Mouse (Mus musculus) left cerebral cortex, postnatal 25 days (tissue): Measurements from ENCODE around the gene Defb26. TPM values are rescaled to one million over a fixed set of nuclear protein-coding genes. Genes with fewer than 3 reads are reported as not detected.

ENCODE experiments used
- DNase-seq, 2 experiments: peaks; one replicate each; pipeline ENCODE4 v3.0.0; 2022; ENCODE audit warnings: low spot score in 2 of 2, mixed read lengths in 1 of 2
- intact Hi-C: fragments of 180-260 bp; cut with DNase I; formaldehyde crosslinking; loops from one replicate; pipeline ENCODE4 v1.15.1; 2025
- total RNA-seq, 2 experiments: library from RNA; stranded (reverse); gene quantifications; 2 replicates each; pipeline ENCODE4 v1.2.3; 2021

The Defb26 gene
- total RNA-seq, 2 experiments from 2014 or later: not detected

- intact Hi-C loops: no loop called here
- DNase-seq: no peak
Measured at GRCm38 (mm10) chr2:152476763-152477162, 34.7 kb downstream of the Defb26 start, which contains the start of gene Defb20. Defb20 (plus strand) TSS chr2:152477063.

- intact Hi-C loops: loop anchor here (1.0 kb wide), 1 partner anchor 72 kb away; no protein-coding TSS in a partner anchor
- no peak for DNase-seq
Measured at GRCm38 (mm10) chr2:152472434-152472833, 39.1 kb downstream of the Defb26 start.

- DNase-seq: peak; percentile 63 to 65
- intact Hi-C loops: no loop called here
Measured at GRCm38 (mm10) chr2:152470973-152471372, 40.5 kb downstream of the Defb26 start.

GRCm38 (mm10) chr2:152464570-152465150 lies 46.8 kb downstream of the Defb26 start, which contains the start of gene Defb23:
Defb23 (minus strand) TSS chr2:152464620.
- intact Hi-C loops: no loop called here
- no peak for DNase-seq

- no peak for DNase-seq
- intact Hi-C loops: no loop called here
Measured at GRCm38 (mm10) chr2:152459241-152459640, 52.3 kb downstream of the Defb26 start.

Other genes starting within 250 kb of the Defb26 start
- gene Tbc1d20, start 217.9 kb downstream of the Defb26 start, total RNA-seq: 10 to 100 TPM; 56.0 to 57.0 TPM
- gene Rbck1, start 179.0 kb downstream of the Defb26 start, total RNA-seq: 100 to 1,000 TPM; 101 to 117 TPM
- under 1 TPM; 0.66 to 0.76 TPM for gene Trib3, start 167.7 kb downstream of the Defb26 start, total RNA-seq
- gene Nrsn2, start 135.1 kb downstream of the Defb26 start, total RNA-seq: 10 to 100 TPM; 73.5 to 90.0 TPM
- gene Sox12, start 113.6 kb downstream of the Defb26 start, total RNA-seq: 10 to 100 TPM; 14.0 to 15.6 TPM
- 1 to 10 TPM; 9.5 to 9.9 TPM for gene Zcchc3, start 96.7 kb downstream of the Defb26 start, total RNA-seq
- gene 6820408C15Rik, start 96.1 kb downstream of the Defb26 start, total RNA-seq: 1 to 10 TPM; 2.1 to 2.2 TPM
- gene Defb23, start 47.1 kb downstream of the Defb26 start, total RNA-seq: not detected
- not detected for gene Defb20, start 34.6 kb downstream of the Defb26 start, total RNA-seq
- not detected for gene Defb22, start 21.6 kb downstream of the Defb26 start, total RNA-seq
- not detected for gene Defb28, start 6.6 kb upstream of the Defb26 start, total RNA-seq
- not detected for gene Defb29, start 28.4 kb upstream of the Defb26 start, total RNA-seq
- gene Gm17416, start 57.6 kb upstream of the Defb26 start, total RNA-seq: not detected
- gene Defb21, start 61.1 kb upstream of the Defb26 start, total RNA-seq: not detected
- not detected for gene Defb19, start 68.6 kb upstream of the Defb26 start, total RNA-seq
- gene Defb45, start 87.7 kb upstream of the Defb26 start, total RNA-seq: not detected
- not detected for gene Defb36, start 92.6 kb upstream of the Defb26 start, total RNA-seq
- not detected for gene Defb25, start 111.4 kb upstream of the Defb26 start, total RNA-seq
- gene Rem1, start 115.3 kb upstream of the Defb26 start, total RNA-seq: 1 to 10 TPM; 1.1 TPM
- 10 to 100 TPM; 73.1 to 85.4 TPM for gene H13, start 157.8 kb upstream of the Defb26 start, total RNA-seq
- gene Mcts2, start 175.3 kb upstream of the Defb26 start, total RNA-seq: 10 to 100 TPM; 21.3 to 24.5 TPM
- gene Id1, start 224.6 kb upstream of the Defb26 start, total RNA-seq: 10 to 100 TPM; 19.9 to 30.4 TPM
- 1 to 10 TPM; 1.8 to 2.6 TPM for gene Cox4i2, start 242.5 kb upstream of the Defb26 start, total RNA-seq